Mouse (Mus musculus): ENCODE data around the gene Zkscan17. TPM values are rescaled to one million over a fixed set of nuclear protein-coding genes. Genes with fewer than 3 reads are reported as not detected.

Gene Zkscan17
- polyA plus RNA-seq, 1 experiment from 2014 or later = 15.0 TPM

DNA sequence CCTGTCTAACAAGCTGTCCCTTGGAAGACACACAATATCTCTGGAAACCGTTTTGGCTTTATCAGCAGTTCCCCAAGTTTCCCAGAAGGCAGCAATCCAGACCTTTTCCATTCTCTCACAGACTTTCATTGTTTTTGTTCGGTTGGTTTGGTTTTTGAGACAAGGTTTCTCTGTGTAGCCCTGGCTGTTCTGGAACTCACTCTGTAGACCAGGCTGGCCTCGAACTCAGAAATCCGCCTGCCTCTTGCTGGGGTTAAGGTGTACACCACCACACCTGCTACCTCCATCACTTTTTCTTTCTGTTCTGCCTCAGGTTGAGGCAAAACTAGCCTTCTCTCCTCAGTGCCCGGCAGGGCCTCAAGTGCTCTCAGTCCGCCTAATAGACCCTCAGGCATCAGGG lies 12.2 kb downstream of the Zkscan17 start:
- no peak overlapping the region for H3K4me3 ChIP-seq
- WGBS = 67% methylated on average over 6 of the region's 6 CpGs
- no peak overlapping the region for H3K4me2 ChIP-seq
- no peaks in the 10 kb centered on the region for H3K27me3 ChIP-seq (replicated peaks)
- H3K36me3 ChIP-seq (replicated peaks) = no peaks in the 10 kb centered on the region
- H3K4me1 ChIP-seq = no peaks in the 10 kb centered on the region
- no peak for ATAC-seq (replicated peaks)
- no peaks in the 10 kb centered on the region for H3K9me3 ChIP-seq
- no peak overlapping the region for H3K9ac ChIP-seq
- H3K27ac ChIP-seq = no peak overlapping the region

- no peak for ATAC-seq (replicated peaks)
- Histone ChIP-seq H3K36me3 (replicated peaks) (no peaks in the 10 kb centered on the region), H3K27ac (no peak overlapping the region), H3K4me2 (no peak overlapping the region), H3K4me1 (no peaks in the 10 kb centered on the region), H3K9me3 (no peaks in the 10 kb centered on the region), H3K4me3 (no peak overlapping the region), H3K9ac (no peak overlapping the region), H3K27me3 (replicated peaks) (no peaks in the 10 kb centered on the region)
- 84% methylated on average over 3 of the region's 3 CpGs for WGBS
These were observed 13.0 kb downstream of the Zkscan17 start for GRCm38 (mm10) chr11:59513556-59513955.

- H3K4me1 ChIP-seq = peaks cover 3% of the 10 kb centered on the region
- H3K4me3 ChIP-seq = no peak overlapping the region
- H3K36me3 ChIP-seq (replicated peaks) = no peaks in the 10 kb centered on the region
- no peaks in the 10 kb centered on the region for H3K9me3 ChIP-seq
- 91% methylated on average over 10 of the region's 10 CpGs for WGBS
- no peak overlapping the region for H3K4me2 ChIP-seq
- ATAC-seq (replicated peaks) = no peak
- no peak overlapping the region for H3K27ac ChIP-seq
- no peak overlapping the region for H3K9ac ChIP-seq
- no peaks in the 10 kb centered on the region for H3K27me3 ChIP-seq (replicated peaks)
These were observed 13.8 kb downstream of the Zkscan17 start for GRCm38 (mm10) chr11:59512733-59513132.

GRCm38 (mm10) chr11:59511558-59511957 lies 15.0 kb downstream of the Zkscan17 start:
- H3K27me3 ChIP-seq (replicated peaks) = no peaks in the 10 kb centered on the region
- no peak overlapping the region for H3K27ac ChIP-seq
- H3K4me3 ChIP-seq = no peak overlapping the region
- peaks cover 14% of the 10 kb centered on the region for H3K4me1 ChIP-seq
- H3K9me3 ChIP-seq = no peaks in the 10 kb centered on the region
- WGBS = 53% methylated on average over 1 of the region's 1 CpGs
- ATAC-seq (replicated peaks) = no peak
- no peak overlapping the region for H3K9ac ChIP-seq
- H3K36me3 ChIP-seq (replicated peaks) = no peaks in the 10 kb centered on the region
- no peak overlapping the region for H3K4me2 ChIP-seq

DNA sequence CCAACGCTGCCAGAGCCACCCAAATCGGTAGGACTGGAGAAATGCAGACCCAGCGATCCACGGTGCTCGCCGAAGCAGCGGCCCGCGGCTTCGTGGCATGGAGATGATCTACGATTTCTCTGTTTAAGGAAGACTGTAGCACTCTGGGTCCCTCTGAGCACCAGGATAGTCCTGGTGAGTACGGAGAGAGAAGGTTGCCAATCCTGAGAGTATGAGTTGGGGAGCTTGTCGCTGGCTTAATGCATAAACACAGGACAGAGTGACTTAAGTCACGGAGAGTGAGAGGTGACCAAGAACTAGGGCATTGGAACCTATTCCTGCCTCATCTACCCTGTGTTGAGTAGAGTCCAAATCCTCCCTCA lies 19.9 kb downstream of the Zkscan17 start:
- H3K9me3 ChIP-seq = no peaks in the 10 kb centered on the region
- WGBS = 0% methylated on average over 14 of the region's 14 CpGs
- peak overlapping the region; percentile 88 for H3K27ac ChIP-seq
- peaks cover 22% of the 10 kb centered on the region for H3K4me1 ChIP-seq
- peak overlapping the region; percentile 51 for H3K4me3 ChIP-seq
- H3K27me3 ChIP-seq (replicated peaks) = no peaks in the 10 kb centered on the region
- peaks cover 13% of the 10 kb centered on the region; the same call in 1 of the 2 replicates for H3K36me3 ChIP-seq (replicated peaks)
- ATAC-seq (replicated peaks) = peak; percentile 57
- H3K9ac ChIP-seq = peak overlapping the region; percentile 68
- H3K4me2 ChIP-seq = peak overlapping the region; percentile 83

DNA sequence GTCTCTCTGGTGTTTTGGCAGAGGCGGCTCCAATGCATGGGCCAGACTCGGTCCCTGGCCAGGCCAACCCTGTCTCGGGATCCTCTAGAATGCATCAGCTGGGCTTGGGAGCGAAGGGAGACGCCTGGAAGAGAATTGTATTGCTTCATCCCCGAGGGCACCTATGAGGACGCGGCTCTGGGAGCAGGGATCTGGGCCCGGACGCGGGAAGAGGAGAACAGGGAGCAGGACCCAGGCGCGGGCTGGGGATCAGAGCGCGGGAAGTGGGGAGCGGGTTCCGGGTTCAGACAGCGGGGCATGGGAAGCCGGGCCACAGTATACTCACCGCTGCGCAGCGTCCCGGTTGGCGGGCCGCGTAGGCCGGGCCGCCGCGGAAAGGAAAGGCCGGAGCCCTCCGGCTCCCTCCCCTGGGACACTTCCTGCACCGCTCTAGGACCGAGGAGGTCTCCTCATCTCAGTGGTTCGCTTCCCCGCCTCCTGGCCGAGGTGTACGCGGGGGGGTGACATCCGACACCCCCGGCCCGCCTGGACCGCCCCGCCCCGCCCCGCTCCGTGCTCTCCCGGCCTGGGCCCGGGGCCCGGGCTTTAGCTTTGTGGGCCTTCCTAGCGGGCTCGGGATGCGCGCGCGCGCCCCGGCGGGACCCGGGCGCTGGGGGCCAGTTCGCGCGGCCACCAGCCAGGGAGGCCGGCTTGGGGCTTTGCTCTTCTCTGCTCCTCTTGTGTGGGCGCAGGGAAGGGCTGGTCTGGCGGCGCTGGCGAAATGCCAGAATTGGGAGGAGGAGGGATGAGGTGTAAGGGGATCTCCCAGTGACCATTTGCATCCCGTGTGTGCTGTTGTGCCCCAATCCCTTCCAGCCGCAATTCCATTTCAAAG lies 20.5 kb downstream of the Zkscan17 start:
- WGBS = under 1% methylated on average over 57 of the region's 71 CpGs
- H3K4me3 ChIP-seq = peak overlapping the region; percentile 51

GRCm38 (mm10) chr11:59505351-59505838 lies 21.2 kb downstream of the Zkscan17 start:
- peak; percentile 75 for ATAC-seq (replicated peaks)
- WGBS = under 1% methylated on average over 21 of the region's 21 CpGs
- H3K9me3 ChIP-seq = no peaks in the 10 kb centered on the region
- peak overlapping the region; percentile 51 for H3K4me3 ChIP-seq
- peak overlapping the region; percentile 83 for H3K4me2 ChIP-seq
- H3K27ac ChIP-seq = peak overlapping the region; percentile 88
- H3K9ac ChIP-seq = peak overlapping the region; percentile 68
- no peaks in the 10 kb centered on the region for H3K27me3 ChIP-seq (replicated peaks)
- peaks cover 22% of the 10 kb centered on the region for H3K4me1 ChIP-seq
- peaks cover 13% of the 10 kb centered on the region; the same call in 1 of the 2 replicates for H3K36me3 ChIP-seq (replicated peaks)

More for the DNA sequence above, 20.5 kb downstream of the Zkscan17 start:
- Histone ChIP-seq H3K4me1 (peaks cover 22% of the 10 kb centered on the region), H3K4me2 (peak overlapping the region; percentile 83), H3K27ac (peak overlapping the region; percentile 88), H3K27me3 (replicated peaks) (no peaks in the 10 kb centered on the region), H3K9ac (peak overlapping the region; percentile 68), H3K9me3 (no peaks in the 10 kb centered on the region), H3K36me3 (replicated peaks) (peaks cover 13% of the 10 kb centered on the region; the same call in 1 of the 2 replicates)
- ATAC-seq (replicated peaks) = peak; percentile 91

- 93% methylated on average over 5 of the region's 5 CpGs for WGBS
- H3K4me3 ChIP-seq = no peak overlapping the region
- H3K27me3 ChIP-seq (replicated peaks) = no peaks in the 10 kb centered on the region
- H3K36me3 ChIP-seq (replicated peaks) = peaks cover 41% of the 10 kb centered on the region
- no peak overlapping the region for H3K4me2 ChIP-seq
- ATAC-seq (replicated peaks) = no peak
- no peak overlapping the region for H3K27ac ChIP-seq
- peaks cover 13% of the 10 kb centered on the region for H3K4me1 ChIP-seq
- no peaks in the 10 kb centered on the region for H3K9me3 ChIP-seq
- no peak overlapping the region for H3K9ac ChIP-seq
These were observed 24.4 kb downstream of the Zkscan17 start for GRCm38 (mm10) chr11:59501978-59502700.

- no peak overlapping the region for H3K4me3 ChIP-seq
- no peak overlapping the region for H3K27ac ChIP-seq
- no peaks in the 10 kb centered on the region for H3K4me1 ChIP-seq
- no peaks in the 10 kb centered on the region for H3K9me3 ChIP-seq
- 94% methylated on average over 7 of the region's 7 CpGs for WGBS
- H3K9ac ChIP-seq = no peak overlapping the region
- peaks cover 53% of the 10 kb centered on the region for H3K36me3 ChIP-seq (replicated peaks)
- no peaks in the 10 kb centered on the region for H3K27me3 ChIP-seq (replicated peaks)
- H3K4me2 ChIP-seq = no peak overlapping the region
- no peak for ATAC-seq (replicated peaks)
These were observed 28.8 kb downstream of the Zkscan17 start for GRCm38 (mm10) chr11:59497747-59498146.

DNA sequence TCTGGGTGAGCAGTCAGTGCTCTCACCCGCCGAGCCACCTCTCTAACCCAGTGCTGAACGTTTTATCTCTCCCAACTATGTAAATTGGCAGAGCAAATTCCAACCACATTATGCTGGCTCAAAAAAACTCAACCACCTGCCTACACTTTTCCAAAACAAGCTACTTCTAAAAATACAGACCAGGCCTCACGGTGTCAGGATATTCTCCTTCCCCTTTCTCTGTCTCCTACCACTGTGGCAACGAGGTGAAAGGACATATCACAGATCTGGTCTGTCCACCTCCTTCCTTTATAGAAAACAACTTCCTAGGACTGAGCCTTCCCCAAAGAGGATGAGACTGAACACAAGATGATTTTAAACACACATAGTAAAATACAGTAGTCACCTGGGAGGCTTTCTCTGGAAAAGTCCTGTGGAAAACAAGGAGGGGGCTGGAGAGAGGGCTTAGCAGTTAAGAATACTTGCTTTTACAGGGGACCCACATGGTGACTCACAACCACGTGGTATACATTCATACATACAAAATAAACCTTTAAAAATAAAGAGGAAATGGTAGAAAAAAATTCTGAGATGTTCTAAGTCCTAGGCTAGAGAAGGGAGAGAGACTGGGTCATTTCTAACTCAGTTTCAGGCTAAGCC lies 29.8 kb downstream of the Zkscan17 start:
- H3K9ac ChIP-seq = no peak overlapping the region
- no peaks in the 10 kb centered on the region for H3K9me3 ChIP-seq
- H3K27ac ChIP-seq = no peak overlapping the region
- no peaks in the 10 kb centered on the region for H3K4me1 ChIP-seq
- WGBS = 88% methylated on average over 6 of the region's 6 CpGs
- no peak for ATAC-seq (replicated peaks)
- H3K27me3 ChIP-seq (replicated peaks) = no peaks in the 10 kb centered on the region
- no peak overlapping the region for H3K4me3 ChIP-seq
- H3K36me3 ChIP-seq (replicated peaks) = peaks cover 54% of the 10 kb centered on the region
- H3K4me2 ChIP-seq = no peak overlapping the region

GRCm38 (mm10) chr11:59486222-59486621 lies 40.3 kb downstream of the Zkscan17 start:
- no peaks in the 10 kb centered on the region for H3K9me3 ChIP-seq
- WGBS = 86% methylated on average over 8 of the region's 8 CpGs
- ATAC-seq (replicated peaks) = no peak

GRCm38 (mm10) chr11:59485641-59486040 lies 40.9 kb downstream of the Zkscan17 start:
- Histone ChIP-seq H3K36me3 (replicated peaks) (peaks cover 23% of the 10 kb centered on the region), H3K27ac (no peak overlapping the region), H3K9ac (no peak overlapping the region), H3K4me3 (no peak overlapping the region), H3K9me3 (no peaks in the 10 kb centered on the region), H3K27me3 (replicated peaks) (no peaks in the 10 kb centered on the region), H3K4me1 (no peaks in the 10 kb centered on the region), H3K4me2 (no peak overlapping the region)
- no peak for ATAC-seq (replicated peaks)
- whole genome bisulfite sequencing = 63% methylated on average over 2 of the region's 2 CpGs

More at GRCm38 (mm10) chr11:59486222-59486621, 40.3 kb downstream of the Zkscan17 start:
- no peak overlapping the region for H3K4me2 ChIP-seq
- no peak overlapping the region for H3K27ac ChIP-seq
- no peak overlapping the region for H3K4me3 ChIP-seq
- H3K9ac ChIP-seq = no peak overlapping the region
- H3K4me1 ChIP-seq = no peaks in the 10 kb centered on the region
- peaks cover 29% of the 10 kb centered on the region for H3K36me3 ChIP-seq (replicated peaks)
- no peaks in the 10 kb centered on the region for H3K27me3 ChIP-seq (replicated peaks)

All from midbrain, embryonic 15.5 days (tissue).